Mouse (Mus musculus): ENCODE results near the gene Gm9918.

DNA sequence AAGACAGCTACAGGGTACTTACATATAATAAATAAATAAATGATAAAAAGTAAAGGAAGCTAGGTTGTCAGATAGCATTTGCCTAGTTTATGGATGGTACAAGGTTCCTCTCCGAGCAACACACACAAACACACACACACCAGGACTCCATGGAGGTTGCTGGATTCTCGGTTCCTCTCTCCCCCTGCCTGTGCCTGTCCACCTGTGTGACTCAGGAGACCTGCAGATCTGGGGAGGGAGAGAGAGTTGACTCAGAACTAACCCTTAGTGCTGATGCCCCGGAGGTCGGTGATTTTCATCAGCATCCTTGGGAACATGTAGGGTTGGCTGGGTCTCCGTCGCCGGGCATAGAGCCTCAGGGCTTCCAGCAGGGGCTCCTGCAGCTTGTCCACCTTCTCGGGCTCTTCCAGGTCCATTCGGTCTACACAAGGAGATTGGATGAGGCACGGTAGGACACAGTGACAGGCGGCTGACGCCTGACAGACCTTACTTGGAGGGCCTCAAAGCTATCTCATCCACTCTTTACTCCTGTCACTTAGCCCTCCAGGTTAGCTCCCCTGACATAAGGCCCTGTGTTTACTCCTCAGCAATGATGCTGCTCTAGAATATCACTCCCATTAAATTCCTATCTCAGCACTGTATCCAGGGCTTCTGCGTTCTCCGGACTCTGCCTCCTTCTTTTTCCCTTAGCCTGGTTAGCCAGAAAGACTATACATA lies 31.7 kb upstream of the Gm9918 start:
- TF ChIP-seq CTCF (IDR thresholded peaks at IDR 0.05; ENCODE audit: low read depth, low read length): no peak
- no peak for TF ChIP-seq GATA1 (IDR thresholded peaks at IDR 0.05; ENCODE audit: borderline replicate concordance, low read length)
- no peak for TF ChIP-seq TAL1 (conservative IDR thresholded peaks at IDR 0.05; ENCODE audit: low read depth, low read length)
